Mouse (Mus musculus): ENCODE measurements around the gene Papss2.

The Papss2 gene

GRCm38 (mm10) chr19:32599436-32599835, 3.8 kb downstream of the Papss2 start:
- DNase-seq (ENCODE audit: low read depth), result no peak

- no peak for DNase-seq (ENCODE audit: low read depth)
Measured at GRCm38 (mm10) chr19:32601033-32601770, 5.6 kb downstream of the Papss2 start.

GRCm38 (mm10) chr19:32603466-32603865, 7.9 kb downstream of the Papss2 start:
- DNase-seq (ENCODE audit: low read depth), result no peak

GRCm38 (mm10) chr19:32604127-32604526, 8.5 kb downstream of the Papss2 start:
- no peak for DNase-seq (ENCODE audit: low read depth)

- no peak for DNase-seq (ENCODE audit: low read depth)
Measured at GRCm38 (mm10) chr19:32604563-32605252, 9.1 kb downstream of the Papss2 start.

GRCm38 (mm10) chr19:32606227-32606827, 10.7 kb downstream of the Papss2 start:
- no peak for DNase-seq (ENCODE audit: low read depth)

GRCm38 (mm10) chr19:32607036-32607435, 11.4 kb downstream of the Papss2 start:
- no peak for DNase-seq (ENCODE audit: low read depth)

- DNase-seq (ENCODE audit: low read depth), result no peak
Measured at GRCm38 (mm10) chr19:32611386-32612092, 15.9 kb downstream of the Papss2 start.

GRCm38 (mm10) chr19:32614046-32614771, 18.6 kb downstream of the Papss2 start:
- no peak for DNase-seq (ENCODE audit: low read depth)

GRCm38 (mm10) chr19:32614772-32615099, 19.1 kb downstream of the Papss2 start:
- DNase-seq (ENCODE audit: low read depth), result no peak

- no peak for DNase-seq (ENCODE audit: low read depth)
Measured at GRCm38 (mm10) chr19:32616646-32617045, 21.1 kb downstream of the Papss2 start.

GRCm38 (mm10) chr19:32619739-32620138, 24.1 kb downstream of the Papss2 start:
- no peak for DNase-seq (ENCODE audit: low read depth)

GRCm38 (mm10) chr19:32620859-32621445, 25.4 kb downstream of the Papss2 start:
- DNase-seq (ENCODE audit: low read depth), result peak; percentile 51

- DNase-seq (ENCODE audit: low read depth), result no peak
Measured at GRCm38 (mm10) chr19:32622142-32622541, 26.6 kb downstream of the Papss2 start.

- peak; percentile 12 for DNase-seq (ENCODE audit: low read depth)
Measured at GRCm38 (mm10) chr19:32626768-32627331, 31.3 kb downstream of the Papss2 start.

- no peak for DNase-seq (ENCODE audit: low read depth)
Measured at GRCm38 (mm10) chr19:32627631-32628030, 32.0 kb downstream of the Papss2 start.

- no peak for DNase-seq (ENCODE audit: low read depth)
Measured at GRCm38 (mm10) chr19:32628572-32629132, 33.1 kb downstream of the Papss2 start.

- no peak for DNase-seq (ENCODE audit: low read depth)
Measured at GRCm38 (mm10) chr19:32634916-32635315, 39.3 kb downstream of the Papss2 start.

GRCm38 (mm10) chr19:32637357-32638275, 42.0 kb downstream of the Papss2 start:
- DNase-seq (ENCODE audit: low read depth), result no peak

All from naive thymus-derived CD4-positive, alpha-beta T cell, adult 2 months (primary cell).